Mouse (Mus musculus) B cell, adult (primary cell): Measurements from ENCODE around the gene Taf5. TPM values are rescaled to one million over a fixed set of nuclear protein-coding genes. Genes with fewer than 3 reads are reported as not detected.

Experiments used
- total RNA-seq: library from RNA; stranded (reverse); gene quantifications from 4 replicates; pipeline ENCODE4 v1.2.4, GENCODE M21; 2023; ENCODE audit not compliant: inconsistent age

Taf5 gene
- 11.6 to 14.8 TPM (median 12.3 TPM) in 4 replicates for total RNA-seq

DNA sequence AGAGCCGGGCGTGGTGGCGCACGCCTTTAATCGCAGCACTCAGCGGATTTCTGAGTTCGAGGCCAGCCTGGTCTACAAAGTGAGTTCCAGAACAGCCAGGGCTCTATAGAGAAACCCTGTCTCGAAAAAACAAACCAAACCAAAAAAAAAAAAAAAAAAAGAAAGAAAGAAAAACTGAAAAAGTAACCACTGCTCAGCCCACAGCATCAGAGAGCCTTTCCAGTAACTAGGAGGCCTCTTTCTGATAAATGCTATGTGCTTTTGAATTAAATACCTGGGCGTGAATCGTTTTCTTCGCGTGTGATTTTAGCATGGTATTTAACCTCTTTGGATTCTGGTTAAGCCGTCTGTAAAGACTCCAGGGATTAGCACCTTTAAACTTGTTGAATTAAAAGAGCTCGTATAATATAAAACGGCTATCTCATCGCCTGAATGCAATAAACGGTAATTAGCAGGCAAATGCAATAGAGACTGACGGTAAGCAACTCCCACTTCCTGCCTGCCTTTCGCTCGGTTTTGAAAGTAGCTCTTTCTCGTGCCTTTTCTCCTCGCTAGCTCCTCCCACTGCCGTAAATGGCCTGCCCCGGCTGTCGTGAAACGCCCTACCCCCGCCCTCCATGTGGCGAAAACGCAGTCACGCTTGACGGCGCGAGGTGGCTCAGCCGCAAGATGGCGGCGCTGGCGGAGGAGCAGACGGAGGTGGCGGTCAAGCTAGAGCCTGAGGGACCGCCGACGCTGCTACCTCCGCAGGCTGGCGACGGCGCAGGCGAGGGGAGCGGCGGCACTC is at the start of gene Taf5:
Taf5 (plus strand) TSS at position 651 of the 787 bp plus-strand sequence.

DNA sequence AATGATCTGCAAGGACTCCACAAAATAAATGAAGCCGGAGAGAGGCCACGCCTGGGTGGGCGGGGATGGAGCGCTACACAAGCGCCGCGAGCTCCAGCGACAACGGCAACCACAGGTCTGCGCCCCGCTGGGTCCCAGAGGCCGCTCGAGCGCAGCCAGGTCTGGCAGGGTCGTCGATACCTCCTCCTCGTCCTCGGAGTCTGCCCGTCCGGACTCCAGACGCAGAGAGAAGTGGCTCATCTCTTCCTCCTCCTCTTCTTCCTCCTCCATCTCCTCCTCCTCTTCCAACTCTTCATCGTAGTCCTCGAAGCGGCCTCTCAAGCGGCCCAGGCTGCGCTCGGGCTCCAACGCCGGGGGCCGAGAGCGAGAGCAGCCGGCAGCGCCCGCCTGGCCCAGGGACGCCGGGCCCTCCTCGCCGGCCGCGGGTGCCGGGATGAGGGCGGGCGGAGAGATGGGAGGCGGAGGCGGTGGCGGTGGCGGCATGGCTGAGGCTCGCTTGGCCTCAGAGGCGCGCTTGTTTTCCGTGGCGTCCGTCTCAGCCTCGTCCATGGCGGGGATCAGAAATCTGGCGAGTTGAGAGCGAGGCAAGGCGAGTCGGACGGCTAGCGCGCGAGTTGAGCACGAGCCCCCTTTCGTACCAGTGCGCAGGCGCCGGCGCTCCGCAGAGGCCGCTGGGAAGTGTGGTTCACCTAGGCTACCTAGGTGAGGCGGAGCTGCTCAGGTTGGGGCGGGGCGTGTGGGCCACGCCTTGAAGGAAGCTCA is 17.1 kb upstream of the Taf5 start, which contains the start of gene Pcgf6:
Pcgf6 (minus strand) TSS at position 636 of the 762 bp plus-strand sequence.

DNA sequence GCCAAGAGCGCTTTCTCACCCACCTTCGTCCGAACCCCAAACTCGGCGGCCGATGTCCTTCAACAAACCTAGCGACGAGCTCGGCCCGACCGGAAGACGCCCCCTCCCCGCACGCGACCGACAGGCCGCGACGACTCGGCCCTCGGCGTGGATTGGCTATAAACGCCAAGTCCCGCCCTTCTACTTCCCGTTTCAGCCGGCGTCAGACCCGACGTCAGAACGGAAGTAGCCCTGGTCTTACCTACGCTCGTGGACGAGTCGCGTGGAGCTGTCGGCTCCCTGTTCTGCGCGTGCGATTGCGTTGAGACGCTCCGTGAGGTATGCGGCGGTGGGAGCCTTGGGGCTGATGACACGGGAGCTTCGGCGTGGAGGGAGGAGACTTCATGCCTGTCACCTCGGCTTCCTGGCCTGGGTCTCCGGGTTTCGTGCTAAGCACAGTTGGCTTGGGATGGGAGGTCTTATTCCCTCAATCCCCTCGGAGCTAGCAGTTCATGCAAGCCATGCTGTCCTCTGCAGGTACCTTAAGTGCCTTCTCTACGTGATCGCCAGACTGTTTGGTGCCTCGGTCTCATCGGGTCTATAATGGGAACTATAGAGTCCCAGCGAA is 23.1 kb downstream of the Taf5 start, which contains the start of the genes Usmg5 and Pdcd11:
Usmg5 (minus strand) TSS at position 98 of the 607 bp plus-strand sequence.
Pdcd11 (plus strand) TSS at position 219 of the 607 bp plus-strand sequence.

Other genes with a start within 250 kb of the Taf5 start
- not detected in 4 replicates for gene Ina, start 53.0 kb upstream of the Taf5 start, total RNA-seq
- 73.6 to 97.4 TPM (median 91.6 TPM) in 4 replicates for gene Nt5c2, start 52.6 kb upstream of the Taf5 start, total RNA-seq
- gene Pcgf6, start 16.8 kb upstream of the Taf5 start, total RNA-seq: 18.7 to 21.1 TPM (median 20.3 TPM) in 4 replicates
- gene Usmg5, start 22.9 kb downstream of the Taf5 start, total RNA-seq: 173 to 227 TPM (median 200 TPM) in 4 replicates
- 46.5 to 50.8 TPM (median 47.7 TPM) in 4 replicates for gene Pdcd11, start 23.0 kb downstream of the Taf5 start, total RNA-seq
- gene Calhm2, start 70.5 kb downstream of the Taf5 start, total RNA-seq: 47.0 to 51.4 TPM (median 49.1 TPM) in 4 replicates
- gene Calhm1, start 76.5 kb downstream of the Taf5 start, total RNA-seq: 0.45 TPM in 1 of 4 replicates, not detected in the others
- gene Calhm3, start 90.0 kb downstream of the Taf5 start, total RNA-seq: not detected in 4 replicates
- not detected in 4 replicates for gene Neurl1a, start 111.1 kb downstream of the Taf5 start, total RNA-seq